Mouse (Mus musculus) ES-Bruce4 (cell line): ENCODE data around the gene Notch2.

ENCODE experiments used
- CTCF ChIP-seq: IDR thresholded peaks from one replicate; pipeline ENCODE4 v1.8.1; 2011; ENCODE audit warnings: low read depth, low read length
- EP300 ChIP-seq: IDR thresholded peaks from 2 replicates; pipeline ENCODE4 v1.6.1; 2011; ENCODE audit warnings: low read depth, low read length; ENCODE audit not compliant: insufficient read depth
- POLR2A ChIP-seq: IDR thresholded peaks from one replicate; pipeline ENCODE4 v1.8.1; 2011; ENCODE audit warnings: low read length; ENCODE audit not compliant: insufficient read depth

DNA sequence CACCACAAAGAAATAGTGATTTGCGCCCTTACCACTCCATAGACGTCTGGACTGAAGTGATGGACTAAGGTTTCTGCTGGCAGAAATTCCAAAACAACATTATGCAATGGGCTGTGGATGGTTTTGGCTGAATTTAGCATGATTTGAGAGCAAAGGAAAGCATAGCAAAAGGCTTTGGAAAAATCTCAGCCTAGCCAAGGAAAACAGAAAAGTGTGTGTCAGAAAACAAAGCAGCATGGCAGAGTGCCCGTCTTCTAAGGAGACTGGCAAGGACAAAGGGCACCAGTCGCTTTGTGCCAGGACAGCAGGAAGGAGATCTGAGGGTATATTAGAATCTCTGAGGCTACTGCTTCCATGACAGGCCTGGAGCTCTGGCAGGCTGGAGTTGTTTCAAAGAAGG is 165.0 kb downstream of the Notch2 start:
- TF ChIP-seq CTCF (no peak), POLR2A (no peak), EP300 (no peak)
